Mouse (Mus musculus) hindlimb bud, embryonic 11.5 days (tissue): ENCODE results near the gene Fam102a.

ENCODE experiments used
- DNase-seq: peaks from one replicate; pipeline ENCODE4 v3.0.0-alpha.2; 2012; ENCODE audit warnings: low read depth, low spot score; ENCODE audit errors: extremely low spot score

Fam102a gene

GRCm38 (mm10) chr2:32541986-32542573 is 6.9 kb downstream of the Fam102a start:
- no peak for DNase-seq

- DNase-seq = no peak
Observed at GRCm38 (mm10) chr2:32543031-32543449, 7.9 kb downstream of the Fam102a start.

GRCm38 (mm10) chr2:32546951-32547350 is 11.8 kb downstream of the Fam102a start:
- DNase-seq = no peak

GRCm38 (mm10) chr2:32547380-32547779 is 12.2 kb downstream of the Fam102a start:
- no peak for DNase-seq

GRCm38 (mm10) chr2:32547964-32548739 is 13.0 kb downstream of the Fam102a start:
- no peak for DNase-seq

GRCm38 (mm10) chr2:32549171-32549570 is 14.0 kb downstream of the Fam102a start:
- DNase-seq = no peak

- no peak for DNase-seq
Observed at GRCm38 (mm10) chr2:32549764-32550163, 14.6 kb downstream of the Fam102a start.

- no peak for DNase-seq
Observed at GRCm38 (mm10) chr2:32551236-32551635, 16.1 kb downstream of the Fam102a start.

GRCm38 (mm10) chr2:32553592-32554148 is 18.5 kb downstream of the Fam102a start:
- DNase-seq = no peak

GRCm38 (mm10) chr2:32555484-32555883 is 20.4 kb downstream of the Fam102a start:
- DNase-seq = no peak

- DNase-seq = no peak
Observed at GRCm38 (mm10) chr2:32556019-32556418, 20.9 kb downstream of the Fam102a start.

GRCm38 (mm10) chr2:32559570-32559969 is 24.4 kb downstream of the Fam102a start:
- DNase-seq = no peak

- no peak for DNase-seq
Observed at GRCm38 (mm10) chr2:32566536-32567063, 31.5 kb downstream of the Fam102a start.

GRCm38 (mm10) chr2:32568149-32568548 is 33.0 kb downstream of the Fam102a start:
- no peak for DNase-seq

- no peak for DNase-seq
Observed at GRCm38 (mm10) chr2:32568941-32569340, 33.8 kb downstream of the Fam102a start.

GRCm38 (mm10) chr2:32570698-32571494 is 35.8 kb downstream of the Fam102a start, which contains the start of gene Dpm2:
TSS of gene Dpm2 (plus strand) at chr2:32570858.
- peak; percentile 82 for DNase-seq

- no peak for DNase-seq
Observed at GRCm38 (mm10) chr2:32572196-32572595, 37.1 kb downstream of the Fam102a start.

GRCm38 (mm10) chr2:32574497-32574896 is 39.4 kb downstream of the Fam102a start, which contains the start of gene Pip5kl1:
TSS of gene Pip5kl1 (plus strand) at chr2:32574797.
- DNase-seq = no peak

- DNase-seq = no peak
Observed at GRCm38 (mm10) chr2:32574901-32575585, 39.9 kb downstream of the Fam102a start.

GRCm38 (mm10) chr2:32575586-32576160 is 40.5 kb downstream of the Fam102a start, which contains the start of gene 9430097D07Rik:
TSS of gene 9430097D07Rik (minus strand) at chr2:32575684.
- DNase-seq = no peak
